Mouse (Mus musculus) cortical plate, adult 2 months (tissue): ENCODE measurements around the gene Gp1ba. TPM values are rescaled to one million over a fixed set of nuclear protein-coding genes. Genes with fewer than 3 reads are reported as not detected.

Experiments used
- H3K27ac ChIP-seq: fragments of 200-500 bp; 2 replicates; pipeline ENCODE4 v1.5.1; 2012; ENCODE audit warnings: low read length, control low read depth, inconsistent platforms; ENCODE audit not compliant: insufficient read depth
- H3K4me1 ChIP-seq: fragments of 200-500 bp; 2 replicates; pipeline ENCODE4 v1.6.1; 2011; ENCODE audit warnings: low read length; ENCODE audit not compliant: control insufficient read depth, insufficient read depth
- H3K4me3 ChIP-seq: fragments of 200-500 bp; 2 replicates; pipeline ENCODE4 v1.5.1; 2011; ENCODE audit warnings: mild to moderate bottlenecking, low read length, control low read depth; ENCODE audit not compliant: insufficient read depth
- CTCF ChIP-seq: fragments of 200-500 bp; IDR thresholded peaks from 2 replicates; pipeline ENCODE4 v1.5.1; 2011; ENCODE audit warnings: mild to moderate bottlenecking, control low read depth, low read length; ENCODE audit not compliant: insufficient read depth; ENCODE audit errors: extremely low read depth
- POLR2A ChIP-seq: fragments of 200-500 bp; IDR thresholded peaks from 2 replicates; pipeline ENCODE4 v1.6.1; 2011; ENCODE audit warnings: mild to moderate bottlenecking, low read length, control low read depth; ENCODE audit not compliant: insufficient read depth; ENCODE audit errors: extremely low read depth
- polyA plus RNA-seq: library from polyadenylated mRNA; depleted of rRNA; stranded (reverse); fragments of >200 nt; gene quantifications from 2 replicates; pipeline ENCODE4 v1.2.3, GENCODE M21; 2012; rRNA removed

Gp1ba gene
- polyA plus RNA-seq, result not detected in 2 replicates

DNA sequence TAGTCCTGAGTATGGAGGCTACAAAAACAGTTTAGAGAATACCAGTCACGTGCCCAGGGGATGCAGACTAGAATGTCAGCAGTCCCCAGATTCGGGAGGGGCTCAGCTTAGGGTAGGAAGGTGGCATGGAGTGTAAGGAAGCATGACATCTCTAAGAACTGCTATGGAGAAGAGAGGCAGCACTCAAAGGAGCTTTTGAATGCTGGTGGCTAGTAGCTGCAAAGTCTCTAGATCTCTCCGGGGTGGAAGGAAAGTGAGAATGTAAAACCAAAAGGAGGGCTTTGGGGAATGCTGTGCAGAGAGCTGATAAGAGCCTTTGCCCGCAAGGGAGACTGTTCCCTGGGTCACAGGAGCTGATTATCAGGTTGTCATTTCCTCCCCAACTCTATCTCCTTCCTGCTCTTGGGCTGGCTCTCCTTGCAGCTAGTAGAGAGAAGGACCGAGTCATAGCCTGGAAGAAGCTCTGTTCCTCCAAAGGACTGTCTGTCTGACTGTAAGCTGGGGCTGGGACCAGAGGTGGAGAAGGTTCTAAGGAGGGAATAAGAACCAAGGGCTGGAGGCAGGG lies at the start of gene Gp1ba:
Gene Gp1ba (plus strand): TSS at position 409 of the 565 bp plus-strand sequence.
- H3K4me3 ChIP-seq, result no peak within 1 kb of the TSS
- no peaks in the 10 kb centered on the region for H3K4me1 ChIP-seq
- no peak within 1 kb of the TSS for H3K27ac ChIP-seq
- TF ChIP-seq CTCF, result no peak
- no peak for TF ChIP-seq POLR2A

DNA sequence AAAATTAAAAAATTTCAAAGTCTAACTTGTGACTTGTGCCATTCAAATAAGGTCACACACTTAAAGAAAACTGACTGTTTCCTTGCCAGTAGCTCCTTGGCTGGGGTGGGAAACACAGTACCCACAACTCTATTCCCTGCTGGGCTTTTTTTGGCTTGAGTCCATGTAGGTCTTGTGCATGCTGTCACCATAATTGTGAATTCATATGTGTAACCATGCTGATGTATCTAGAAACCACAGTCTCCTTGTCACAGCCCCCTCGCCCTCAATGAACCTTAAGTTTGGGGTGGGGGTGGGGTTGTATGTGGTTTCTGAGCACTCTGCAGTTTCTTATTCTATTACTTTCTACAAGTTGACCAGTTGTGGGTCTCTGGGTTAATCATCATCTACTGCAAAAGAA lies 47.2 kb upstream of the Gp1ba start:
- peaks cover 6% of the 10 kb centered on the region for H3K4me1 ChIP-seq
- no peak overlapping the region for H3K4me3 ChIP-seq
- H3K27ac ChIP-seq, result no peak overlapping the region
- no peak for TF ChIP-seq CTCF
- TF ChIP-seq POLR2A, result no peak

DNA sequence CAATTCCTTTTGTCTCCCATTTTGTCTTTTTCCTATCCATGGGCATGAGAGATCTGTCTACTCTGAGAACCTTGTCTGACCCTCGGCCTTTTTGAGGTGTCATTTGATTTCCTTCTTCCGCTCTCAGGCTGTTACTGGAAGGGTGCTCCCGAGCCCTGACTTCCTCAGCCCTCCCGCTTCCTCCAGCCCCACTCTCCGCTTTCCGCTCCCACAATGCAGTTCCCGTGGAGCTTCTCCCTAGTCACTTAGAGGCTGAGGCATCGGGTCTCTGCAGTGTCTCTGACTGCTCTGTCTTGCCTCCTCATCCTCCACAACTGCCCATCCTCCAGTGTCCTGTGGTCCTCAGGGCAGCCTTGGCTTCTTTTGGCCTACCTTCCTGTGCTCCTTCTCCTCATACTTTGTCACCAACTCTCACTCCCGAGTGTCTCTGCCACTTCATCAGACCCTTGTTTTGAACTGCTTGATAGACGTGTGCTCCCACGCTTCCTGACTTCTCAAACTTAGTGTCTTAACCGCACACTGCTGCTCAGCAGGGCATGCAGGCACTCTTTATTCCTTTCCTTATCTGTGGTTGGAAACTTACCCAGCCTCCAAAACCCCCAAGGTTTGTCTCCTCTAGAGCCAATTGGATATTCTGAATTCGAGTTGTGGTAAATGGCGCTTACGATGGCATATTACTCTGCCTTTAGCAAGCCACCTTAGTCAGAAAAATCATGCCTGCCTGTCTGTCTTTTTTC lies 44.5 kb upstream of the Gp1ba start:
- Histone ChIP-seq H3K4me3 (no peak overlapping the region), H3K4me1 (peaks cover 2% of the 10 kb centered on the region), H3K27ac (no peak overlapping the region)
- TF ChIP-seq POLR2A (no peak), CTCF (no peak)

DNA sequence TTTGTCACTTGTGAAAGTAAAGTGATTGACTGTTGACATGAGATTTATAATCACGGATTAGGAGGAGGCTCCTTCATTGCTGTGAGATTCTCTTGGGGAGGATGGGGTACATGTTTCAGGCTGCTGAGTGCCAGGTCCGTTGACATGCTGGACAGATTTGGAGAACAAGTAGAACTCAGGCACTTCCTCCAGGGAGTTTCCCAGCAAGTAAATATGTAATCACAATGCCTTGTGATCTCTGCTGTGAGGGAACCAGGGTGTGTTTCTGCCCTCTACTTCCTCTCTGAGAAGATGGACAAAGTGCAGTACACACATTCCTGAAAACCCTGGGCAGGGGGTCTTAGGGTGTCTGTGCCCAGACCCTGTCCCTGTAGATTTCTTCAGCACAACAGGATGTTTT lies 43.3 kb upstream of the Gp1ba start:
- peaks cover 2% of the 10 kb centered on the region for H3K4me1 ChIP-seq
- H3K4me3 ChIP-seq, result no peak overlapping the region
- TF ChIP-seq POLR2A (no peak), CTCF (no peak)
- peak overlapping the region; percentile 31 for H3K27ac ChIP-seq

DNA sequence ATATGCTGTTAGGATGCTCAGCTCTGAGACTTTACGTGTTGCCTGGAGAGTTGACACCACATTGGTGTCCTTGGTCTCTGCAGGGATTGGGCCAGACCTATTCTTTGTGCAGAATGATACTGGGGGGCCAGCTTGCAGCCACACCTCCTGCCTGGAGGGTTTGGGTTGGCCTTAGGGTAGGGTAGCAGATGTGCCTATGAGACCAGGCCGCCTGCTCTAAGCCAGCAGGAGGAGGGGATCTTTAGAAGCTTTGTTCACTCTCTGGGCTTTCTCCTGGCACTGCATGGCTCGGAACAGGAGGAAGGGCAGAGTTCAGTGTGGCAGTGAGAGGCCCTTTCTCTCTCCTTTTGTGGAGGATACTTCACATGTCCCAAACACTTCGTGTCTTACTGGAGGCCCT lies 42.8 kb upstream of the Gp1ba start:
- no peak for TF ChIP-seq CTCF
- TF ChIP-seq POLR2A, result no peak
- Histone ChIP-seq H3K27ac (peak overlapping the region; percentile 31), H3K4me1 (peaks cover 2% of the 10 kb centered on the region), H3K4me3 (no peak overlapping the region)

DNA sequence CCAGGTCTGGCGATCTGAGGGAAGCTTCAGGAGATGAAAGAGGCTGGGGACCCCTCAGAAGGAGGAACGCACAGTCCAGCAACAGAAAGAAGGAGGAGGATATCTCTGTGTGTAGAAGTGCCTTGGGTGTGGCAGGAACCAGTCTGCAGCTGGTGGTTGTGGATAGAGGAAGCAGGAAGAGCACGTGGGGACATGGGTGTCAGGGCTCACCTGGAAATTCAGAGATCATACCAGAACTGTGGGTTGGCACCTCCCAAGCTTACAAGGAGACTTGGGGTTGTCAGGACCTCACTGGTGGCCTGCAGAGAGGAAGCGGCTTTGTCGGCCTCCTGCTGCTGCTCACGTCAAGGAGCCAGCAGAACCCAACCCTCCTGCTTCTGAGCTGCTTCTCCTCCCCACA lies 41.6 kb upstream of the Gp1ba start:
- Histone ChIP-seq H3K4me1 (peaks cover 2% of the 10 kb centered on the region), H3K4me3 (no peak overlapping the region), H3K27ac (peak overlapping the region; percentile 31; the same call in 1 of the 2 replicates)
- TF ChIP-seq POLR2A (no peak), CTCF (no peak)

DNA sequence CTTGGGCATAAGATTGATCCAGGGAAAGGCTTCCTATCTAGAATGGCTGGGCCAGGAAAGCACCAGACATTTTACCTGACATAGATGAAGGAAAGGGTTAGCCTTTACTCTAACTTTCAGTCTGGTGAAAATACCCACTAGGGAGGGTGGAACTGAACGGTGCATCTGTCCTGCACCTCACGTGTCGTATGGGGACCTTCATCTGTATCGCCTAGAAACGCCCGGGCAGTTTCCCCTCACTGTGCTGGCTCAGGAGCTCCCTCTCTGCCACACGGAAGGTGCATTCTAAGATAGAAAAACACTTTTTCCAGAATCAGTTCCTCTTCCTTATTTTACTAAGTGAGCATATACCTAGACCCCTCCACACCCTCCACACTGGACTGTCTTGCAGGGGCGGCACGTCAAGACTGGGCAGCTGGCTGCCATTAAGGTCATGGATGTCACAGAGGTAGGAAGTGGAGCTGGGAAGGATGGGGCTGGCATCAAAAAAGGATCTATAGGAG lies 40.4 kb upstream of the Gp1ba start:
- TF ChIP-seq POLR2A, result no peak
- no peak for TF ChIP-seq CTCF
- H3K4me3 ChIP-seq, result no peak overlapping the region
- no peak overlapping the region for H3K27ac ChIP-seq
- H3K4me1 ChIP-seq, result peaks cover 2% of the 10 kb centered on the region

DNA sequence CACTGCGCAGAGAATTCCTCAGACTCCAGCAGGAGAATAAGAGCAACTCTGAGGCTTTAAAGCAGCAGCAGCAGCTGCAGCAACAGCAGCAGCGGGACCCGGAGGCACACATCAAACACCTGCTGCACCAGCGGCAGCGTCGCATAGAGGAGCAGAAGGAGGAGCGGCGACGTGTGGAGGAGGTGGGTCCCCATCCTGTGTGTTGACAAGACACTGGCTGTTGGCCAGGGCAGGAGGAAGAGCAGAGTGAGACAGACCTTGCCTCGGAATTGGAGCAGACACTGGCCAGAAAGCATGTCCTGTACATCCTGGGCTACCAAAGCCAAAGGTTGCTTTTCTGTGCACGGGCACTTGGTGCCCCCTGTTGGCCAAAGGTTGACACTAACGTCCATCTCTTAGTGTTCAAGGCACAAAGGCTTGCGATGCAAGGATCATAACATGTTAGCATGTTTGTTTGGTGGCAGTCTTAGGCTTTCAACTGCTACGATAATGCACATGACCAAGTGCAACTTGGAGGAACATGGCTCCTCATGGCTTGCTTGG lies 33.8 kb upstream of the Gp1ba start:
- Histone ChIP-seq H3K27ac (no peak overlapping the region), H3K4me3 (no peak overlapping the region), H3K4me1 (no peaks in the 10 kb centered on the region)
- TF ChIP-seq POLR2A, result no peak
- peak; percentile 89 for TF ChIP-seq CTCF

DNA sequence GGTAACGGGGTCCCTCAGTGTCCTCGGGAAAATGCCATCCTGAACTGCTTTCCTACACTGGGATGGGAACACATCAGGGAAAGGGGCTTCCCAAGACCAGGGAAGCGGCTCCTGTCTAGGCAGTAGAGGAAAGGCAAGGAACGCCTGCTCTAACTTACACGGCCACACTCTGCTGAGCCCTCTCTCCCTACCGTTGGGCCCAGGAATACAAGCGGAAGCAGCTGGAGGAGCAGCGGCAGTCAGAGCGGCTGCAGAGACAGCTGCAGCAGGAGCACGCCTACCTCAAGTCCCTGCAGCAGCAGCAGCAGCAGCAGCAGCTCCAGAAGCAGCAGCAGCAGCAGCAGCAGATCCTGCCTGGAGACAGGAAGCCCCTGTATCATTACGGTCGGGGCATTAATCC lies 32.2 kb upstream of the Gp1ba start:
- no peak for TF ChIP-seq POLR2A
- no peak for TF ChIP-seq CTCF
- Histone ChIP-seq H3K27ac (no peak overlapping the region), H3K4me1 (no peaks in the 10 kb centered on the region), H3K4me3 (no peak overlapping the region)

DNA sequence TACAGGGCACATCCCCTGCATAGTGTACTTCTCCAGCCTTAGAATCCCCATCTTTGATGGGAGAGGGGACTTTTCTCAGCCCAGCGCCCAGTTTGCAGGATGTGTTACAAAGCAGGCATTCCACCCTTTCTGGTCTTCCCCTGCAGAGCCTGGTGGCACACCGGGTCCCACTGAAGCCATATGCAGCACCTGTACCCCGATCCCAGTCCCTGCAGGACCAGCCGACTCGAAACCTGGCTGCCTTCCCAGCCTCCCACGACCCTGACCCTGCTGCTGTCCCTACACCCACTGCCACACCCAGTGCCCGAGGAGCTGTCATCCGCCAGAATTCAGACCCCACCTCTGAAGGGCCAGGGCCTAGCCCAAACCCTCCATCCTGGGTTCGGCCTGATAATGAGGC lies 31.3 kb upstream of the Gp1ba start:
- Histone ChIP-seq H3K4me3 (no peak overlapping the region), H3K4me1 (no peaks in the 10 kb centered on the region), H3K27ac (no peak overlapping the region)
- TF ChIP-seq POLR2A (no peak), CTCF (no peak)
